Mouse (Mus musculus) retina, postnatal 1 day (tissue): Measurements from ENCODE around the gene Hmgcll1.
"Not testable (repeated sequence)": the region's sequence is repeated elsewhere in the genome, so short reads cannot be mapped to it uniquely, and the experiment has no call there.

Source experiments
- DNase-seq: peaks from one replicate; pipeline ENCODE4 v3.0.0-alpha.2; 2012

The Hmgcll1 gene

DNA sequence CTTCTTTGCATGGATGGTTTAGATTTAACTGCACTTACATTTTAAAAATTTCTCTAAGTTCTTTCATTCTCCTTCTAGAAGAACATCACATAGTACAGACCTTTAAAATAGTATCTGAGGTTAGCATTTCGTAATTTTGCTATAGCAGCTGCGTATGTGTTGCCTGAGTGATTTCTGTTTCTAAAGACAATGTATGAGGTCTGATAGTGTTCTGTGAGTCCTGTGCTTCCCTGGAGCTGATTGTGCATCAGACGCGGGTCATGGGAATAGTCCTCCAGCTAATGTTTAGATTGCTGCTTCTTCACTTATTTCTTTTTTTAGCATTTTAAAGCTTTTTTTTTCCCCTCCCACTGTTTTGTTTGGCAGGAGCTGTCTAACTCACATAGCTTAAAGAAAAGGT, 46.8 kb downstream of the Hmgcll1 start:
- DNase-seq, result no peak

DNA sequence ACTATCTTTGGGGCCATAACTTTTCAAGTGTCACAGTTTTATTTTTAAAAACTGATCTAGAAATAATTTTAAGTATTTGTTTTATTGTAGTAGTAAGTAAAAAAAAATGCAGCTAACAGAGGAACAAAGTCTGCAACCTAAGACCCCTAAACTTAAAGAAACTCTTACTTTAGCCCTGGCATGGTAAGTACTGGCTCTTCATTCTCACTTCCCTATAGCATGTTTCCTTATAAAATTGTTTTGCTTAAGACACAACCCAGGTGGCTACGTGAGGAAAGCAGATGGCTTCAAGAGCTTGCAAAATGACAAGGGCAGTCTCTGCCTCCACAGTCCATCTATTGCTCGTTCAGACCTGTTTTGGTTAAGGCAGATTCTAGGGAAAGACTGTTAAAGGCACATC, 49.5 kb downstream of the Hmgcll1 start:
- no peak for DNase-seq

DNA sequence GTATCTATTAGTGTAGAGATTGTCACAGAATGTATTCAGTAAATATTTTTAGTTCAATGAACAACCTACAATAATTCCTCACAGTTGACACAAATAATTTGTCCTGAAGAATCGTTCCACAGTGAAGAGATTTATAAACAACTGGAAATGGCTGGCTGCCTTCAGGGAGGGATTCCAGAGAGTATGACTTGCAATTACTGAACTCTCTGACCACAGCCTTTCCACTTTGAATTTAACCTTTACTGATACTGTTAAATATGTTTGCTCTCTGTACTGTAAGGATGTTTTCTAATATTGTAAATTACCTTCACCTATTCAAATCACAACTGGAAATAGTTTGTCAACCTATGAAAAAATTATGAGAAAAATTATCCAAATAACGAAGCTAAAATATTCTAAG, 76.9 kb downstream of the Hmgcll1 start:
- DNase-seq, result no peak

DNA sequence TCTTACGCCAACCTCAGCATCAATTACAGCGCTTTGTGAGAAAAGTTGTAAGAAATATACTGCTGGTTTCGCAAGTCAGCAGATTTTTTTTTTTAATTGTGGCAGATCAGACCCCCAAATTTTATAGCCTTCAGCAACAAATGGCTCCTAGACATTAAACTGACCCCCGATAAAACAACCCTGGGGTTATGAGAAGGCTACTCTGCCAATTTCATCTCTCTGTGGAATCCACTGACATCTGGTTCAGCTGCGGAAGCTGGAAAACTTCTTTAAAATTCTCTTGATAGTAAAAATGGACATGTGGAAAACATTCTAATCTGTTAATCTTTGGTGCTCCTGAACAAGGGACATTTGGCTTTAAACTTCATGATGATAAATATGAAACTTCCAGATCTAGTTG, 82.6 kb downstream of the Hmgcll1 start:
- DNase-seq, result no peak

DNA sequence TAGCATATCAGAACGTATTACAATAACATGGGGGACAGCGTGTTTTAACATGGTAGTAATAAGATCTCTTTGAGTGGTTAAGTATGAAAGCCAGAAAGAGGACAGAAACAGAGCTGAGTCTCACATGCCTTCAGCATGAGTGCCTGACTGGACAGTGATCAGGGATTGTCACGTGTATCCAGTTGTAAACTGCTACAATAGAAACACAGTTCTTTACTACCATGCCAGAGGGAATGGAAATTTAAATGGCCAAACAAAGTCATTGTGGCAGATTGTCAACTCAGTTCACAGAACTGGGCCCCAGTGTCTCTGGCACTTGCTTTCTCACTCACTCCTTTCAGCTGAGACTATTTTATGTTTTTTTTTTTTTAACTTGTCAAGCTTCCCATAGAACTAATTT, 85.3 kb downstream of the Hmgcll1 start:
- DNase-seq, result no peak

GRCm38 (mm10) chr9:76104416-76104815, 89.8 kb downstream of the Hmgcll1 start:
- DNase-seq, result not testable (repeated sequence)

DNA sequence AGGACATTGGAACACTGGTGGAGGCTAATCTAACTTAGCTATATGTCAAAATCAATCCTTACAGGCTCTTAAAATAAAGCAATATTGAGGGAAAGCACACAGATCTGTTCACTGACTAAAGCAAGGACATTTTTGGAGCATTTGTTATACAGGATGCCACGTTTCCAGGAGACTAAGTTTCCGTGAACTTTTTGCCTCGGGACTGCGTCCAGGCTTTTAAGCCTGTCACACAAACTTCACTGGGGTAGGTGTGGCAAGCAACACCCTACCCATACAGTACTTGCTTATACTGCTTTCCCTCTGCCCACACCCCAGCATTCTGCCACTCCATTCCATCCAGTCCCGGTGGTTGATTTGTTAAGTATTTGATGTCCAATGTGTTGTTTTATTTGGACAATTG, 90.2 kb downstream of the Hmgcll1 start:
- no peak for DNase-seq

- DNase-seq, result peak; percentile 72
Measured at GRCm38 (mm10) chr9:76122888-76123287, 108.2 kb downstream of the Hmgcll1 start.

- no peak for DNase-seq
Measured at GRCm38 (mm10) chr9:76124249-76124648, 109.6 kb downstream of the Hmgcll1 start.

DNA sequence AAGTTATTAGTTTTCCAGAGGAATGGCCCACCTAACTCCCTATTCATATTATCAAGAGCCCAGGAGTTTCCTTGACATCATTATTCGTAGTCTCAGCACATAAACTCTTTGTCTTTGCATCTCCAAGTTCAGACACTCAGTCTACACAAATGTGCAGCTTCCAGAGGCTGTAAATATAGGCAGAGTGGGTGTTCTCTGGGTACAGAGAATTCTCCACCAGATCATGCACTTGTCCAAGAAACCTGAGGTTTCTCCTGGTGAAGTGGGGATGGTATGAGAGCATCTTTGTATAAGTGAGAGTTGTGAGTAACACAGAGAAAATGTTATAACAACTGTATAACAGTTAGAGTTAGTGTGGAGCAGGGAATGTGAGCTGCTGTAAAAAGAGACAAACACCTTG, 114.7 kb downstream of the Hmgcll1 start:
- DNase-seq, result no peak

DNA sequence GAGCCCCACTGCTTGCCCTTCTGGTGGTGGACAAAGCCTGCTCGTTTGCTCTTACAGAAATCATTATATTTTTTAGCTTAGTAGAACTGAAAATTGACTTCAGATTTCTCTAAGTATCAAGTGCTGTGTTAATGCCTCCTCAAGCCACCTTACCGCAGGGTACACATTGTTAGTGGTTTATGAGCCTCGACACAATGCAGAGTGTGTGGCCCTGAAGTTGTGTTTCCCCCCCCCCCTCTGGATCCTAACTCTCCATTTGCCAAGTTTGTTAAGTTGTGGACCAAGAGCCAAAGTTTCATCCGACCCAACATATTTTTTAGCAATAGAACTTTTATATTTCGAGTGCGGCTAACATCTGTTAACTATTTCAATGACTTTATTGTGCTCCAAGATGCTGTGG, 119.4 kb downstream of the Hmgcll1 start:
- DNase-seq, result no peak

- peak; percentile 34 for DNase-seq
Measured at GRCm38 (mm10) chr9:76138378-76139109, 123.9 kb downstream of the Hmgcll1 start.

GRCm38 (mm10) chr9:76145593-76145992, 130.9 kb downstream of the Hmgcll1 start:
- no peak for DNase-seq

GRCm38 (mm10) chr9:76162446-76162845, 147.8 kb downstream of the Hmgcll1 start:
- DNase-seq, result no peak

- no peak for DNase-seq
Measured at GRCm38 (mm10) chr9:76168355-76168754, 153.7 kb downstream of the Hmgcll1 start.

GRCm38 (mm10) chr9:76172686-76173295, 158.1 kb downstream of the Hmgcll1 start:
- no peak for DNase-seq

GRCm38 (mm10) chr9:76179221-76179620, 164.6 kb downstream of the Hmgcll1 start:
- DNase-seq, result no peak
